Mouse (Mus musculus): ENCODE measurements at regions not wholly inside any gene's neighbourhood (a gene's known extent, or its start where the extent isn't known, plus 50 kb on each side); places are given as distances from the start of the nearest gene placed in this dataset.
A peak's percentile ranks its signal among the peaks of the same experiment; 100 is the strongest.

- Histone ChIP-seq H3K4me1 (peaks cover 20% of the 10 kb centered on the region), H3K4me2 (no peak overlapping the region), H3K27ac (no peak overlapping the region), H3K27me3 (peaks cover 4% of the 10 kb centered on the region; the same call in 1 of the 2 replicates), H3K36me3 (replicated peaks) (no peaks in the 10 kb centered on the region), H3K4me3 (replicated peaks) (no peak overlapping the region), H3K9me3 (no peaks in the 10 kb centered on the region), H3K9ac (no peak overlapping the region)
- ATAC-seq (ENCODE audit: low FRiP score) = no peak
- 54% methylated on average over 5 of the region's 5 CpGs for WGBS
Observed at GRCm38 (mm10) chr4:95156451-95157271, 104.6 kb upstream of the Jun start.

- Histone ChIP-seq H3K9ac (no peak overlapping the region), H3K9me3 (no peaks in the 10 kb centered on the region), H3K36me3 (replicated peaks) (no peaks in the 10 kb centered on the region), H3K27ac (no peak overlapping the region), H3K4me3 (replicated peaks) (no peak overlapping the region), H3K4me1 (peaks cover 20% of the 10 kb centered on the region), H3K4me2 (no peak overlapping the region), H3K27me3 (peaks cover 7% of the 10 kb centered on the region; the same call in 1 of the 2 replicates)
- no peak for ATAC-seq (ENCODE audit: low FRiP score)
- WGBS = 78% methylated on average over 7 of the region's 7 CpGs
Observed at GRCm38 (mm10) chr4:95157653-95158430, 105.8 kb upstream of the Jun start.

GRCm38 (mm10) chr4:95158632-95159424, 106.8 kb upstream of the Jun start:
- no peaks in the 10 kb centered on the region for H3K36me3 ChIP-seq (replicated peaks)
- H3K4me1 ChIP-seq = peaks cover 15% of the 10 kb centered on the region
- H3K9me3 ChIP-seq = no peaks in the 10 kb centered on the region
- H3K9ac ChIP-seq = no peak overlapping the region
- no peak for ATAC-seq (ENCODE audit: low FRiP score)
- peaks cover 8% of the 10 kb centered on the region; the same call in 1 of the 2 replicates for H3K27me3 ChIP-seq
- H3K4me2 ChIP-seq = no peak overlapping the region
- 76% methylated on average over 6 of the region's 6 CpGs for WGBS
- H3K4me3 ChIP-seq (replicated peaks) = no peak overlapping the region
- H3K27ac ChIP-seq = no peak overlapping the region

- H3K27ac ChIP-seq = no peak overlapping the region
- H3K36me3 ChIP-seq (replicated peaks) = no peaks in the 10 kb centered on the region
- 89% methylated on average over 4 of the region's 4 CpGs for WGBS
- H3K27me3 ChIP-seq = peaks cover 8% of the 10 kb centered on the region; the same call in 1 of the 2 replicates
- no peak for ATAC-seq (ENCODE audit: low FRiP score)
- no peak overlapping the region for H3K4me2 ChIP-seq
- H3K9ac ChIP-seq = no peak overlapping the region
- H3K4me1 ChIP-seq = peaks cover 5% of the 10 kb centered on the region; the same call in 1 of the 2 replicates
- no peak overlapping the region for H3K4me3 ChIP-seq (replicated peaks)
- H3K9me3 ChIP-seq = no peaks in the 10 kb centered on the region
Observed at GRCm38 (mm10) chr4:95159821-95160220, 107.8 kb upstream of the Jun start.

GRCm38 (mm10) chr4:95160465-95160864, 108.4 kb upstream of the Jun start:
- H3K9ac ChIP-seq = no peak overlapping the region
- H3K4me2 ChIP-seq = peak overlapping the region; percentile 72
- H3K9me3 ChIP-seq = no peaks in the 10 kb centered on the region
- no peaks in the 10 kb centered on the region for H3K36me3 ChIP-seq (replicated peaks)
- H3K27me3 ChIP-seq = peaks cover 8% of the 10 kb centered on the region; the same call in 1 of the 2 replicates
- 86% methylated on average over 3 of the region's 3 CpGs for WGBS
- no peak for ATAC-seq (ENCODE audit: low FRiP score)
- H3K27ac ChIP-seq = no peak overlapping the region
- peaks cover 5% of the 10 kb centered on the region; the same call in 1 of the 2 replicates for H3K4me1 ChIP-seq
- H3K4me3 ChIP-seq (replicated peaks) = no peak overlapping the region; the same call in 1 of the 2 replicates

- Histone ChIP-seq H3K27me3 (peaks cover 8% of the 10 kb centered on the region; the same call in 1 of the 2 replicates), H3K9me3 (no peaks in the 10 kb centered on the region), H3K4me2 (peak overlapping the region; percentile 72), H3K4me3 (replicated peaks) (peak overlapping the region; percentile 56), H3K9ac (peak overlapping the region; percentile 72), H3K4me1 (peaks cover 5% of the 10 kb centered on the region; the same call in 1 of the 2 replicates), H3K36me3 (replicated peaks) (no peaks in the 10 kb centered on the region), H3K27ac (peak overlapping the region; percentile 86)
- whole genome bisulfite sequencing = under 1% methylated on average over 53 of the region's 53 CpGs
- peak; percentile 95 for ATAC-seq (ENCODE audit: low FRiP score)
Observed at GRCm38 (mm10) chr4:95160912-95161669, 109.1 kb upstream of the Jun start.

- Histone ChIP-seq H3K27me3 (peaks cover 8% of the 10 kb centered on the region; the same call in 1 of the 2 replicates), H3K9me3 (no peaks in the 10 kb centered on the region), H3K27ac (peak overlapping the region; percentile 86), H3K9ac (peak overlapping the region; percentile 72), H3K36me3 (replicated peaks) (no peaks in the 10 kb centered on the region), H3K4me3 (replicated peaks) (peak overlapping the region; percentile 56), H3K4me1 (peaks cover 5% of the 10 kb centered on the region; the same call in 1 of the 2 replicates), H3K4me2 (peak overlapping the region; percentile 72)
- ATAC-seq (ENCODE audit: low FRiP score) = peak; percentile 36; the same call in 1 of the 2 replicates
- 21% methylated on average over 7 of the region's 7 CpGs for WGBS
Observed at GRCm38 (mm10) chr4:95161670-95162020, 109.6 kb upstream of the Jun start.

GRCm38 (mm10) chr4:95162386-95163090, 110.5 kb upstream of the Jun start:
- Histone ChIP-seq H3K4me1 (no peaks in the 10 kb centered on the region), H3K9ac (no peak overlapping the region), H3K4me2 (no peak overlapping the region), H3K9me3 (no peaks in the 10 kb centered on the region), H3K36me3 (replicated peaks) (no peaks in the 10 kb centered on the region), H3K27ac (no peak overlapping the region), H3K27me3 (peaks cover 8% of the 10 kb centered on the region; the same call in 1 of the 2 replicates), H3K4me3 (replicated peaks) (no peak overlapping the region)
- WGBS = 74% methylated on average over 9 of the region's 9 CpGs
- no peak for ATAC-seq (ENCODE audit: low FRiP score)

- Histone ChIP-seq H3K9me3 (no peaks in the 10 kb centered on the region), H3K27ac (no peak overlapping the region), H3K9ac (no peak overlapping the region), H3K4me2 (no peak overlapping the region), H3K36me3 (replicated peaks) (no peaks in the 10 kb centered on the region), H3K27me3 (peaks cover 8% of the 10 kb centered on the region; the same call in 1 of the 2 replicates), H3K4me3 (replicated peaks) (no peak overlapping the region), H3K4me1 (no peaks in the 10 kb centered on the region)
- ATAC-seq (ENCODE audit: low FRiP score) = no peak
- 76% methylated on average over 4 of the region's 4 CpGs for WGBS
Observed at GRCm38 (mm10) chr4:95163403-95163802, 111.4 kb upstream of the Jun start.

- Histone ChIP-seq H3K4me3 (replicated peaks) (no peak overlapping the region), H3K27me3 (peaks cover 4% of the 10 kb centered on the region; the same call in 1 of the 2 replicates), H3K4me1 (no peaks in the 10 kb centered on the region), H3K36me3 (replicated peaks) (no peaks in the 10 kb centered on the region), H3K27ac (no peak overlapping the region), H3K9me3 (no peaks in the 10 kb centered on the region), H3K4me2 (no peak overlapping the region), H3K9ac (no peak overlapping the region)
- no peak for ATAC-seq (ENCODE audit: low FRiP score)
- WGBS = 88% methylated on average over 5 of the region's 5 CpGs
Observed at GRCm38 (mm10) chr4:95166503-95166902, 114.5 kb upstream of the Jun start.

GRCm38 (mm10) chr4:95167216-95167615, 115.2 kb upstream of the Jun start:
- Histone ChIP-seq H3K9ac (no peak overlapping the region), H3K9me3 (no peaks in the 10 kb centered on the region), H3K27ac (no peak overlapping the region), H3K4me2 (no peak overlapping the region), H3K36me3 (replicated peaks) (no peaks in the 10 kb centered on the region), H3K4me3 (replicated peaks) (no peak overlapping the region), H3K27me3 (peaks cover 4% of the 10 kb centered on the region; the same call in 1 of the 2 replicates), H3K4me1 (no peaks in the 10 kb centered on the region)
- 87% methylated on average over 1 of the region's 1 CpGs for WGBS
- ATAC-seq (ENCODE audit: low FRiP score) = no peak
